Mouse (Mus musculus) limb, embryonic 14.5 days (tissue): ENCODE measurements around the gene Klhl12. TPM values are rescaled to one million over a fixed set of nuclear protein-coding genes. Genes with fewer than 3 reads are reported as not detected.
A peak's percentile ranks its signal among the peaks of the same experiment; 100 is the strongest.

Experiments
- ATAC-seq: fragments of 200-750 bp; cut with Nextera tagmentation; 2 replicates; pipeline ENCODE4 v1.8.0; 2017; ENCODE audit warnings: low read depth, moderate number of reproducible peaks, moderate TSS enrichment; ENCODE audit not compliant: low FRiP score
- DNase-seq: peaks from one replicate; pipeline ENCODE4 v3.0.0-alpha.2; 2015; ENCODE audit warnings: low spot score
- H3K27ac ChIP-seq: fragments of 300-500 bp; sonication (generic); replicated peaks from 2 replicates; pipeline ENCODE4 v1.5.1; 2014; ENCODE audit warnings: low read depth, mild to moderate bottlenecking, low read length, moderate library complexity, mixed read lengths
- H3K27me3 ChIP-seq: fragments of 300-500 bp; sonication (generic); 2 replicates; pipeline ENCODE4 v1.6.1; 2014; ENCODE audit warnings: low read length, mixed read lengths; ENCODE audit not compliant: control insufficient read depth, insufficient read depth
- H3K36me3 ChIP-seq: fragments of 300-500 bp; sonication (generic); 2 replicates; pipeline ENCODE4 v1.6.1; 2014; ENCODE audit warnings: mild to moderate bottlenecking, low read length, moderate library complexity, mixed read lengths; ENCODE audit not compliant: control insufficient read depth, insufficient read depth
- H3K4me1 ChIP-seq: fragments of 300-500 bp; sonication (generic); 2 replicates; pipeline ENCODE4 v1.6.1; 2014; ENCODE audit warnings: antibody characterized with exemption, low read length, mixed read lengths; ENCODE audit not compliant: control insufficient read depth, insufficient read depth
- H3K4me2 ChIP-seq: fragments of 300-500 bp; sonication (generic); replicated peaks from 2 replicates; pipeline ENCODE4 v1.6.1; 2014; ENCODE audit warnings: low read depth, mild to moderate bottlenecking, low read length, moderate library complexity; ENCODE audit not compliant: severe bottlenecking
- H3K4me3 ChIP-seq: fragments of 300-500 bp; sonication (generic); replicated peaks from 2 replicates; pipeline ENCODE4 v1.5.1; 2014; ENCODE audit warnings: low read length
- H3K9ac ChIP-seq: fragments of 300-500 bp; sonication (generic); 2 replicates; pipeline ENCODE4 v1.6.1; 2014; ENCODE audit warnings: mild to moderate bottlenecking, low read depth, low read length, moderate library complexity; ENCODE audit not compliant: severe bottlenecking
- H3K9me3 ChIP-seq: fragments of 300-500 bp; sonication (generic); 2 replicates; pipeline ENCODE4 v1.6.1; 2016; ENCODE audit warnings: low read length; ENCODE audit not compliant: control insufficient read depth
- POLR2A ChIP-seq: fragments of 200-500 bp; IDR thresholded peaks from 2 replicates; pipeline ENCODE4 v1.8.0; 2012; ENCODE audit warnings: inconsistent platforms, mild to moderate bottlenecking, moderate library complexity, borderline replicate concordance; ENCODE audit not compliant: insufficient read depth, insufficient read length; ENCODE audit errors: extremely low read depth
- WGBS: fragments of 180-500 bp; shearing (Covaris S2); extraction: QIAGEN DNeasy Blood & Tissue Kit; methylation state at CpG from one replicate; pipeline ENCODE4 v1.1.7; 2014; 5-methylcytosine and 5-hydroxymethylcytosine counted together
- polyA plus RNA-seq, 2 experiments: library from polyadenylated mRNA; depleted of rRNA in 1 of 2; stranded (reverse) in 1 of 2; unstranded in 1 of 2; fragments of >200 nt; fragmentation: Nextera tagmentation in 1 of 2; extraction: Ambion mirVana in 1 of 2; gene quantifications; 2 replicates each; pipeline versions ENCODE4 v1.2.1 to v1.2.3; 2012 to 2014

The Klhl12 gene
- polyA plus RNA-seq, 2 experiments = 19.3 to 21.6 TPM

DNA sequence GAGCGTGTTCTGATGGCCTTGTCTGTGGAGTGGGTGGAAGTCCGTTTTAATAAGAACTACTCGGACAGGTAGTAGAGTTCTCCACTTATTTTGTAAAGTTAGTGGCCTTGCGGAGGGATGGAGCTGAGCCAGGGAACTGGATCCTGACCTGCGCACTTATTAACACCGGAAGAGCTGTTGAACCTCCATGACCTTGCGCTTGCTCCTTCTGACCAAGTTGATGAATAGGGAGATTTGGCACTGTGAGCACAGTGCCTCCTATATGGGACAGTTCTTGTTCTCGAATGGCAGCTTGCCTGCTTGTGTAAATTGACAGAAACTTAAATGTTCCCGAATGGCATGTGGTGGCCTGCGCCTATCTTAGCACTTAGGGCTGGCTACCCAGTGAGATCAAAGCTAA, 40.7 kb downstream of the Klhl12 start:
- no peak for DNase-seq
- no peaks in the 10 kb centered on the region for H3K27me3 ChIP-seq
- 72% methylated on average over 10 of the region's 10 CpGs for WGBS
- peaks cover 11% of the 10 kb centered on the region; the same call in 1 of the 2 replicates for H3K4me1 ChIP-seq
- H3K4me2 ChIP-seq = peak overlapping the region; percentile 56
- H3K9ac ChIP-seq = peak overlapping the region; percentile 63; the same call in 1 of the 2 replicates
- peak overlapping the region; percentile 70; the same call in 1 of the 2 replicates for H3K4me3 ChIP-seq
- no peak for ATAC-seq
- peaks cover 16% of the 10 kb centered on the region; the same call in 1 of the 2 replicates for H3K36me3 ChIP-seq
- TF ChIP-seq POLR2A = no peak
- no peaks in the 10 kb centered on the region for H3K9me3 ChIP-seq
- no peak overlapping the region for H3K27ac ChIP-seq

- Histone ChIP-seq H3K27ac (no peak overlapping the region), H3K4me3 (no peak overlapping the region), H3K36me3 (peaks cover 31% of the 10 kb centered on the region), H3K4me2 (no peak overlapping the region), H3K4me1 (peaks cover 2% of the 10 kb centered on the region; the same call in 1 of the 2 replicates), H3K9ac (no peak overlapping the region), H3K9me3 (no peaks in the 10 kb centered on the region), H3K27me3 (no peaks in the 10 kb centered on the region)
- TF ChIP-seq POLR2A = no peak
- DNase-seq = no peak
- WGBS = 92% methylated on average over 1 of the region's 1 CpGs
- ATAC-seq = no peak
These were observed 45.6 kb downstream of the Klhl12 start for GRCm38 (mm10) chr1:134500916-134501315.

GRCm38 (mm10) chr1:134506201-134506600, 50.9 kb downstream of the Klhl12 start:
- Histone ChIP-seq H3K9ac (no peak overlapping the region), H3K9me3 (no peaks in the 10 kb centered on the region), H3K27me3 (no peaks in the 10 kb centered on the region), H3K36me3 (peaks cover 53% of the 10 kb centered on the region), H3K27ac (no peak overlapping the region), H3K4me1 (no peaks in the 10 kb centered on the region), H3K4me2 (no peak overlapping the region), H3K4me3 (no peak overlapping the region)
- no peak for DNase-seq
- no peak for TF ChIP-seq POLR2A
- 88% methylated on average over 8 of the region's 8 CpGs for WGBS
- ATAC-seq = no peak

DNA sequence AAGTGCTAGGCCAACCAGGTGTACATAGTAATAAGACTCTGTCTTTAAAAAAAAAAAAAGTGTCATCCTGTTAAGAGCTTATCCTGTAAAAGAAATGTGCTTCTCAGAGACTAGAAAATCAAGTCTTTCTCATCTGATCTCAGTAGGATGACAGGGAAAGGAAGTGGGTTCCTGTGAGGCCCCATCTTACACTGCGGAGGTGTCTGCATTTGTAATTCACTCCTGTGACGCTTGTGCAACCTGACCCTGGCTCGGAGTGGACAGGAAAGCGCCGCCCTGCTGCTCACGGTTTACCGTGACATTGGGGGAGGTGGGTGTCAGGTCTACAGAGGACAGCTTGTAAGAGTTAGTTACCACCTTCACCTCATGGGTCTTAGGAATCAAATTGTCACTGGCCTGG, 54.7 kb downstream of the Klhl12 start:
- DNase-seq (no peak), ATAC-seq (no peak)
- Histone ChIP-seq H3K27ac (no peak overlapping the region), H3K4me2 (no peak overlapping the region), H3K27me3 (peaks cover 21% of the 10 kb centered on the region), H3K4me3 (no peak overlapping the region), H3K9ac (no peak overlapping the region), H3K36me3 (peaks cover 41% of the 10 kb centered on the region), H3K9me3 (no peaks in the 10 kb centered on the region), H3K4me1 (peaks cover 4% of the 10 kb centered on the region)
- 30% methylated on average over 7 of the region's 7 CpGs for WGBS
- no peak for TF ChIP-seq POLR2A

- WGBS = 48% methylated on average over 4 of the region's 4 CpGs
- Histone ChIP-seq H3K27me3 (peaks cover 21% of the 10 kb centered on the region), H3K9me3 (no peaks in the 10 kb centered on the region), H3K27ac (no peak overlapping the region), H3K4me3 (no peak overlapping the region), H3K9ac (no peak overlapping the region), H3K36me3 (peaks cover 21% of the 10 kb centered on the region), H3K4me2 (no peak overlapping the region), H3K4me1 (peaks cover 19% of the 10 kb centered on the region)
- TF ChIP-seq POLR2A = no peak
- ATAC-seq = no peak
- no peak for DNase-seq
These were observed 56.9 kb downstream of the Klhl12 start for GRCm38 (mm10) chr1:134512183-134512582.

GRCm38 (mm10) chr1:134512584-134512983, 57.3 kb downstream of the Klhl12 start:
- H3K36me3 ChIP-seq = peaks cover 17% of the 10 kb centered on the region
- H3K4me2 ChIP-seq = peak overlapping the region; percentile 66; the same call in 1 of the 2 replicates
- ATAC-seq = no peak
- H3K9ac ChIP-seq = no peak overlapping the region
- DNase-seq = no peak
- H3K9me3 ChIP-seq = no peaks in the 10 kb centered on the region
- H3K27me3 ChIP-seq = peaks cover 21% of the 10 kb centered on the region
- WGBS = 41% methylated on average over 6 of the region's 6 CpGs
- H3K4me1 ChIP-seq = peaks cover 19% of the 10 kb centered on the region
- no peak overlapping the region for H3K27ac ChIP-seq
- H3K4me3 ChIP-seq = no peak overlapping the region
- TF ChIP-seq POLR2A = no peak
